In the genomic region with DNA sequence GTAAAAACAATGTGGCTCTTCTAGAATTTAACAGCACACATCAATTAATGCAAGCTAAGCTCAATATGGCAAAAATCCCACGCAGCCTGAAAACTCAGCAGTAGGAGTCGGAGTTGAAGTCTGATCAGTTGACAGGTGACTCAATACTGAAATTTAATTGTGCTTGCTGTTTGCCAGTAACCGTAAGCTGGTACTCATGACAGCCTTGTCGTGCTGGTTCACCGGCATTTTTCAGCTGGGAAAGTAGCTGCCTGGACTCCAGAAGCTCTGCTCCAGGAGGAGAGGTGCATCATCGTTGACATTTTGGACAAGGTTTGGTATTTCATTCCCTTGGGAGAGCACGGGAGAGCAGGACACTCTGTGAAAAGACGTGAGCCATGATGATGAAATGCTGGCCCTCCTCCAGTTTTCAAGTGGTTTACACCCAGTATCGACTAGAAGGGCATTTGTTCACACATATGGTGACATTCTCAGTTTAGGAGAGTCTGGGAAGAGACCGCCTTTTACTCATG, we compare ENCODE assay signal across 9 mouse cellular contexts.
DNase-seq lines count a peak whose midpoint lies in the region; ATAC-seq lines count a peak whose summit lies in the region.
"Had no signal": no experiment of that assay in that cellular context is flagged by ENCODE, and none has a peak within 500 bp of the region (broad histone marks: within the 10 kb centered on the region; RNA-seq: fewer than 3 reads in every experiment).

No protein-coding gene starts in this region.

- DNase-seq in forebrain, embryonic 14.5 days (ENCODE audit: low spot score) = peak; percentile 52
- DNase-seq in forebrain, embryonic 10.5 days (ENCODE audit: extremely low spot score, low spot score) = no peak
- peak; percentile 57 for DNase-seq in right cerebral cortex, adult 18-20 months
- no peak for DNase-seq in right cerebral cortex, postnatal 4 days
- DNase-seq in layer of hippocampus, postnatal 36 days = peak; percentile 34 to 42
- no peak for DNase-seq in ovary, postnatal 14 days (ENCODE audit: low spot score)
- no peak for DNase-seq in hindbrain, embryonic 14.5 days (ENCODE audit: low spot score)

- H3K4me2 ChIP-seq in forebrain, embryonic 14.5 days (ENCODE audit: low read length) = no peak overlapping the region
- H3K4me2 ChIP-seq in hindbrain, embryonic 14.5 days (replicated peaks) = no peak overlapping the region
- H3K4me2 ChIP-seq: hindbrain, embryonic 12.5 days had no signal

- H3K4me1 ChIP-seq in forebrain, embryonic 14.5 days (ENCODE audit: control insufficient read depth, insufficient read depth, low read length) = no peaks in the 10 kb centered on the region
- no peaks in the 10 kb centered on the region for H3K4me1 ChIP-seq in forebrain, embryonic 10.5 days
- no peaks in the 10 kb centered on the region for H3K4me1 ChIP-seq in hindbrain, embryonic 14.5 days (replicated peaks; ENCODE audit: control insufficient read depth, insufficient read depth, low read length)
- H3K4me1 ChIP-seq: hindbrain, embryonic 12.5 days had no signal

- no peak overlapping the region for H3K9ac ChIP-seq in forebrain, embryonic 14.5 days (ENCODE audit: low read length)
- H3K9ac ChIP-seq in hindbrain, embryonic 14.5 days = no peak overlapping the region
- H3K9ac ChIP-seq: hindbrain, embryonic 12.5 days had no signal

- H3K4me3 ChIP-seq in forebrain, embryonic 14.5 days (ENCODE audit: low read depth, low read length) = no peak overlapping the region
- no peak overlapping the region for H3K4me3 ChIP-seq in forebrain, embryonic 10.5 days
- no peak overlapping the region for H3K4me3 ChIP-seq in hindbrain, embryonic 14.5 days (replicated peaks; ENCODE audit: low read length)
- H3K4me3 ChIP-seq: hindbrain, embryonic 12.5 days had no signal

- whole genome bisulfite sequencing in forebrain, embryonic 14.5 days = 68% methylated on average over 10 of the region's 10 CpGs
- 90% methylated on average over 10 of the region's 10 CpGs for WGBS in forebrain, embryonic 10.5 days
- 78% methylated on average over 10 of the region's 10 CpGs for WGBS in hindbrain, embryonic 14.5 days

- no peak overlapping the region for H3K27ac ChIP-seq in forebrain, embryonic 14.5 days (ENCODE audit: low read depth, low read length)
- no peak overlapping the region for H3K27ac ChIP-seq in forebrain, embryonic 10.5 days
- H3K27ac ChIP-seq in hindbrain, embryonic 14.5 days = no peak overlapping the region
- H3K27ac ChIP-seq: hindbrain, embryonic 12.5 days had no signal

- no peaks in the 10 kb centered on the region for H3K9me3 ChIP-seq in forebrain, embryonic 14.5 days (replicated peaks; ENCODE audit: control insufficient read depth, low read length)
- H3K9me3 ChIP-seq in forebrain, embryonic 10.5 days = no peaks in the 10 kb centered on the region
- H3K9me3 ChIP-seq in hindbrain, embryonic 14.5 days (ENCODE audit: control insufficient read depth, low read length) = no peaks in the 10 kb centered on the region
- H3K9me3 ChIP-seq: hindbrain, embryonic 12.5 days had no signal

- no peaks in the 10 kb centered on the region for H3K27me3 ChIP-seq in forebrain, embryonic 14.5 days (replicated peaks; ENCODE audit: control insufficient read depth, insufficient read depth, low read length)
- H3K27me3 ChIP-seq in forebrain, embryonic 10.5 days (ENCODE audit: poor library complexity, severe bottlenecking) = no peaks in the 10 kb centered on the region
- H3K27me3 ChIP-seq in hindbrain, embryonic 14.5 days (ENCODE audit: control insufficient read depth, insufficient read depth, low read length) = no peaks in the 10 kb centered on the region
- H3K27me3 ChIP-seq: hindbrain, embryonic 12.5 days had no signal

- no peaks in the 10 kb centered on the region for H3K36me3 ChIP-seq in forebrain, embryonic 14.5 days (ENCODE audit: control insufficient read depth, insufficient read depth, low read length)
- H3K36me3 ChIP-seq in forebrain, embryonic 10.5 days (replicated peaks) = no peaks in the 10 kb centered on the region
- no peaks in the 10 kb centered on the region for H3K36me3 ChIP-seq in hindbrain, embryonic 14.5 days (replicated peaks; ENCODE audit: control insufficient read depth, insufficient read depth)
- H3K36me3 ChIP-seq: hindbrain, embryonic 12.5 days had no signal

- no peak for ATAC-seq in forebrain, embryonic 14.5 days
- ATAC-seq in hindbrain, embryonic 14.5 days (ENCODE audit: low FRiP score) = no peak
- ATAC-seq in CD4-positive, CD25-positive, alpha-beta regulatory T cell, adult 4 months = no peak

Comparison
In these comparisons a context has a peak if more than half of its experiments do, and no peak if none do; other contexts are left out.
1. DNase-seq: peak in forebrain, embryonic 14.5 days (single experiment), right cerebral cortex, adult 18-20 months (single experiment) and layer of hippocampus, postnatal 36 days (2 of 2); none in forebrain, embryonic 10.5 days (single experiment), right cerebral cortex, postnatal 4 days (single experiment), ovary, postnatal 14 days (single experiment) and hindbrain, embryonic 14.5 days (single experiment).